Mouse (Mus musculus): ENCODE measurements at regions not wholly inside any gene's neighbourhood (a gene's known extent, or its start where the extent isn't known, plus 50 kb on each side); places are given as distances from the start of the nearest gene placed in this dataset.

GRCm38 (mm10) chr3:35360515-35360914 is 393.4 kb upstream of the Atp11b start:
- DNase-seq (ENCODE audit: low read depth, low spot score), result no peak

GRCm38 (mm10) chr3:35361086-35361485 is 392.8 kb upstream of the Atp11b start:
- DNase-seq (ENCODE audit: low read depth, low spot score), result no peak

GRCm38 (mm10) chr3:35365431-35365830 is 388.5 kb upstream of the Atp11b start:
- no peak for DNase-seq (ENCODE audit: low read depth, low spot score)

DNA sequence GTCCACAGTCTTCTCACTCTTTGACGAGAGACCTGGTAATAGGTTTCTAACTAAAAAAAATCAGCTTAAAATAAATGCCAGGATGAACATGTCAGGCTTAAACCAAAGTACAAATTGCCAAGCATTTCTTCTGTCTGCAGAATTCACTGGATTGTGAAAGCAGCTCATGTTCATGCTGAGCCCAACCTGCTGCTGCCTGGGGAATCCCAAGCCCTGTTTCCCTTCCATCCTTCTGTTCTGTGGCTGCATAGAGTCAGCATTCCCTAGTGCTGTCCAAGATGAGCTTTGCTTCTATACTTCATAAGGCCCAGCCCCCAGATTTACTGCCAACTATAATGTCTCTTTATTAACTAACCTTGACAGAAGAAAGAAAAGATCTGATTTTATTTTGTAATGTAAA is 381.6 kb upstream of the Atp11b start:
- DNase-seq (ENCODE audit: low read depth, low spot score), result no peak

- no peak for DNase-seq (ENCODE audit: low read depth, low spot score)
Observed at GRCm38 (mm10) chr3:35387386-35387785, 366.5 kb upstream of the Atp11b start.

DNA sequence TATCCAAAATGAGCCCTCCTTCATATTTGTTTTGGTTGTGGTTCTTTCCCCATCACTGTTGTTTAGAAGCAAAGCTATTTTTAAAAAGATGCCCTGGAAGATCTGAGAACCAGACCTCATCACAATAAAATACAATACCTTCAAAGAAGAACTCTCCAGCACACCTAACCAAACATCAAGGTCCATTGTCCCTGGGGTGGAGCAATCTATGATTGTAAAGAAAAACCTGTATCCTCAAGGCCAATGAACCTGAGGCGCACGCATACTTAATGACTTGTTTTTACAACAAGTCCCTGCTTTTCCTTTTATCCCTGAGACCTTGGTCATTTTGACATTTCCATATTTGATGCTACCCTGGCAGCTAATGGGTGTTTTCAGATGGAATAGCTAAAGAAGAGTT is 361.2 kb upstream of the Atp11b start:
- no peak for DNase-seq (ENCODE audit: low read depth, low spot score)

GRCm38 (mm10) chr3:35400213-35400612 is 353.7 kb upstream of the Atp11b start:
- DNase-seq (ENCODE audit: low read depth, low spot score), result no peak

GRCm38 (mm10) chr3:35402666-35403065 is 351.2 kb upstream of the Atp11b start:
- DNase-seq (ENCODE audit: low read depth, low spot score), result no peak

DNA sequence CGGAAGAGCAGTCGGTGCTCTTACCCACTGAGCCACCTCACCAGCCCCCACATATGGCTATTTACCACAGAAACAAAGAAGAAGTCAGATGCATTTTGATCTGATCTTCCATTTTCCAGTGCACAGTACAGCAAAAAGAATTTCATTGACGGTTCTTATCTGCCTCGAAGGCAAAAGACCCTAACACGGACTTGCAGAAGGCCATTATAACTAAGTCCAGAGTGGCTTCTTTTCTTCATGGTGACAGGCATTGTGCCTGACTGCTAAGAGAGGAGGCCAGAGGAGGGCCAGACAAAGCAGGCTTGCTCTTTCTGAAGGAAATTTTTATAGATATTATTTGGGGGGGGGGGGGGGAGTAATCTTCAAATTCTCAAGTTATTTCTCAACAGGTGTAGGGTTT is 350.0 kb upstream of the Atp11b start:
- no peak for DNase-seq (ENCODE audit: low read depth, low spot score)

DNA sequence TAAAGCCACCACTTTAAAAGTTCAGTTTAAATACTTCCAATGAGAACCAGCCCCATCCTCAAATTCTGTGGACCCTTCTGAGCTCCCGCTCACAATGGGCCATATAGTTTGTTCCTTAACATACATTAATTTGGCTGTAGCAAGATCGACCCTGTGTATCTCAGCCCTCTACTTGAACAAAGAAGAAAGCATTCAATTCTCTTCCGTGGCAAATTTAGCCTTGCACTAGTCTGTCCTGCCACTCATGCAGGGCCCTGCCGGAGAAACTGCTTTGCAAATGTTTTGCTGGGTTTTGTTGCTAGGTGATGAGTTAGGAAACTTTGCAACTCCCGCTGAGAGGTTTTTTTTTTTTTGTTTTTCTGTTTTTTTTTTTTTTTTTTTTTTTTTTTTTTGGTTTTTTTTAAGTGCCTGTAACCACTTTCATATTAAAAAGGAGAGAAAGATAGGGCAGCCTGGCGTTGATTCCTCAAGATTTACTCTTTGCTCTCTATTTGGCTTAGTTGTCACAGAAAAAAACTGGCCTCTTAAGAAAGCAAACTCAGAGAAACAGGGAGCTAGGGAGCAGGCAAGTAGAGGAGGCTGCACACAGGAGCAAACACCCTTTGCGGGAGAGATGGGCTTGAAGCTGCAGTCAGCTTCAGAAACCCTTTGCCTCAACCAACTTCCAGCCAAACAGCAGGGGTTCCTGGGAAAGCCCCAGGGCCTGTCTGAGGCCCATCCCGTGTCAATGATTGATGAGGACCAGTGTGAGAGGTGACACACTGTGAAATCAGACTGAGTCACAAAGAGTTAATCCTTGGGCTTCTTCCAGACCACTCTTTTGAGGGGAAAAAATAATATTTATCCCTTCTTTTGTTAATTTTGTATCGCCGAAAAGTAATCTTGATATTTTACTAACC is 349.2 kb upstream of the Atp11b start:
- DNase-seq (ENCODE audit: low read depth, low spot score), result peak; percentile 49

DNA sequence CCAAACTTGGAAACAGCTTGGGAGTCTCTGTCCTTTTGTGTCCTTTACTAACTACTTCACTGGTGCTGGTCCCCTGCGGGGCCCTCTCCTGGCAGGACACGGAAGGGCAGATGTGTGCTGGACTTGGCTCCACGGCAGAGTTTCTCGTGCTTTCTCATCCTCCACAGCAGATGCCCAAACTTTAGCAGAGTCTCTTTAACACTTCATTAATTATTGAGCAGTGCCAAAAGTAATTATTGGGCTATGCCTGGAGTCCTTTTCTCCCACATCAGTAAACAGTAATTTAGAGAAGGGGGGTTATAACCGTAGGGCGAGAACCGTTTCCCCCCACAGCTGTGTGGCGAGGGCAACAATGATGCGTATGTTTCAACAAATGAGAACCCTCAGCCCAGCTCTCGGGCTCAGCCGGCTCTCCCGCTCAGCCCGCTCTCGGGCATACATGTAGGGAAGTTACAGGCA is 348.3 kb upstream of the Atp11b start:
- peak; percentile 63 for DNase-seq (ENCODE audit: low read depth, low spot score)

DNA sequence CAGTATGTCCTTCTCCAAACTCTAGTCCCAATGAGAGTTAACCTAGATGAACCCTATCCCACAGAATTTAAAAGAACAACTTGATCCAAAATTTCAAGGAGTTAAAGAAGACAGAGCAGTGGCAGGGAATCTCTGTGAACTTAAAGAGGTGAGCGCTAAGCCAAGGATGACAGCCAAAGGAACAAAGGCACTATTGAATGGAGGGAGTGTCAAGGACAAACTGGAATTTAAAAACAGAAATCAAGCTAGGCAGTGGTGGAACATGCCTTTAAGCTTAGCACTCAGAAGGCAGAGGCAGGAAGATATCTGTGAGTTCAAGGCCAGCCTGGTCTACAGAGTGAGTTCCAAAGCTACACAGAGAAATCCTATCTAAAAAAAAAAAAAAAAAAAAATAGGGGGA is 316.2 kb upstream of the Atp11b start:
- DNase-seq (ENCODE audit: low read depth, low spot score), result no peak

DNA sequence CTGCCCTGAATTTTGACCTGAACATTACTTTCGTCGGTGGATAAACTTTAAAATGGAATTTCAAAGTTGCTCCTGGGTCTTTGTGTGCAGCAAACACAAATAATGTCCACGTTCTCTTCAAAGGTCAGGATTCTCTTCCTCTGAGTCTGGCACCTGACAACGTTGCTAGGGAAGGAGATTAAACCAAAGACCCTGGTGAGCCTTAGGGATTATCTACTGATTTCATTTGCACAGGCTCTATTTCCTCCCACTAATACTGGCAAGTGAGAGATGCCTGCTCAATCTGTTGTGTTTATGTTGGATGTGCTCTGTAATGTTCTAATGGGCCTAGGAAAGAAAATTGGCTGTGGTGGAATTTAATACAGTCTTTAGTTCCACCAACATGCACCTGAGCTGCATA is 291.0 kb upstream of the Atp11b start:
- no peak for DNase-seq (ENCODE audit: low read depth, low spot score)

DNA sequence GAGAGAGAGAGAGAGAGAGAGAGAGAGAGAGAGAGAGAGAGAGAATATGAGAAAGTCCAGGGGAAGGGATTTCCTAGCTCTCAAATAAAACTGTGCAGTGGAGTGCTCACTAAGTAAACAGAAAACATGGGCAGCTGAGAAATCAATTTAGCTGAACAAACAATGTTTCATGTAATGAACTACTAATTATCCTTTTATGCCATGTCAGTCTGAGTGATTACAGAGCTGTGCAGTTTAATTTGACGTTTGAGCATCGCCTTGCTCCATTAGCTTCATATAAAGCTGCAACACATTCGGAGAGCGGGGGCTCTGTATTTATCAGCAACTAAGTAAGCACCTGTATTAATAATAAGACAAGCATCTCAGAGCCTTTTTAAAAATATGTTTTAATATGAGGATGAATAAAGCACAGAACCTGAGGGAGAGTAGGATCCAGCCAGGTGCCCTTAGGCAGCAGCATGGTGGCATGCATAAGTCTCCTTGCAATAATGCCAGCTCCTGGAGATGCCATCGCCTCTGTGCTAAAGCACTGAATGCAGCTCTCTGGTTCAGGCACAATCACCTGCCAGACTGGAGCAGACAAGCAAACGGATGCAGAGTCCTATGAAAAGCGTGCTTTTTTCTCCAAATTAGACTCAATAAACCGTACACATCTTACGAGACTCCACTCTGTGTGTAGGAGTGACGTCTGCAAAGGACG is 289.5 kb upstream of the Atp11b start:
- no peak for DNase-seq (ENCODE audit: low read depth, low spot score)

- no peak for DNase-seq (ENCODE audit: low read depth, low spot score)
Observed at GRCm38 (mm10) chr3:35465956-35466355, 287.9 kb upstream of the Atp11b start.

DNA sequence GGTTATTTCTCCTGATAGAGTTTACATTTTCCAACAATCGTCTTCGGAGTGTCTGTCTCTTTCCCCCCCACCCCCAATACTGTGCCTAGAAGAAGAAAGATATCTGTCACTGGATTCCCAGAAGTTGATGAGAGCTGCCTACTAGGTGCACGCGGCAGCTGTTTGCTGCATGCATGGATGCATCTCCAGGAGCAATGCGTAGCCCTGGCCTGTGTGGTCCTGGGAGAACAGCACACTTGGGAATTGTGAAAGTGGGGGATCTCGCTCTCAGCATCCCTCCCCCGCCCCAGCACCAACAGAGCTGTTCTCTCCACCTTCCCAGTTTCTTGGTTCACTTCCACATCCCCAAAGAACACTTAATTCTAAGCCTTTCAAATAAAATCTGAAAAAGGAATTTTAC is 280.6 kb upstream of the Atp11b start:
- DNase-seq (ENCODE audit: low read depth, low spot score), result no peak

- DNase-seq (ENCODE audit: low read depth, low spot score), result peak; percentile 64
Observed at GRCm38 (mm10) chr3:35474361-35474760, 279.5 kb upstream of the Atp11b start.

DNA sequence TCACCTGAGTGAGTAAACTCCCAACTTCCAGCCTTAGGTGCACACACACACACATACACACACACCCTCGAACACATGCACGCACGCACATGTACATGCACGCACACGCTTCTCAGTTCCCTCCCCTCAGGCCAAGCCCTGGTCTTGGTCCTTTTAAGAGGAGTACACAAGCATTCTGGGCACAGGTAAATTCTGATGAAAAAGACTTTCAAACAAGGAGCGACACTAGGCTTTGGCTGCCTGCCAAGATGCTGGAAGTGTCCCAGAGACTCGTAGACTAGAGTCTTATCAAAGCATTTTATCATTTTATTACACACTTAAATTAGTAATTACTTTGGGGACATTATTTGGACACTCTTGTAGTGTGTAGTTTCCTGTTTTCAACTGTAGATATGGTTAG is 278.6 kb upstream of the Atp11b start:
- no peak for DNase-seq (ENCODE audit: low read depth, low spot score)

DNA sequence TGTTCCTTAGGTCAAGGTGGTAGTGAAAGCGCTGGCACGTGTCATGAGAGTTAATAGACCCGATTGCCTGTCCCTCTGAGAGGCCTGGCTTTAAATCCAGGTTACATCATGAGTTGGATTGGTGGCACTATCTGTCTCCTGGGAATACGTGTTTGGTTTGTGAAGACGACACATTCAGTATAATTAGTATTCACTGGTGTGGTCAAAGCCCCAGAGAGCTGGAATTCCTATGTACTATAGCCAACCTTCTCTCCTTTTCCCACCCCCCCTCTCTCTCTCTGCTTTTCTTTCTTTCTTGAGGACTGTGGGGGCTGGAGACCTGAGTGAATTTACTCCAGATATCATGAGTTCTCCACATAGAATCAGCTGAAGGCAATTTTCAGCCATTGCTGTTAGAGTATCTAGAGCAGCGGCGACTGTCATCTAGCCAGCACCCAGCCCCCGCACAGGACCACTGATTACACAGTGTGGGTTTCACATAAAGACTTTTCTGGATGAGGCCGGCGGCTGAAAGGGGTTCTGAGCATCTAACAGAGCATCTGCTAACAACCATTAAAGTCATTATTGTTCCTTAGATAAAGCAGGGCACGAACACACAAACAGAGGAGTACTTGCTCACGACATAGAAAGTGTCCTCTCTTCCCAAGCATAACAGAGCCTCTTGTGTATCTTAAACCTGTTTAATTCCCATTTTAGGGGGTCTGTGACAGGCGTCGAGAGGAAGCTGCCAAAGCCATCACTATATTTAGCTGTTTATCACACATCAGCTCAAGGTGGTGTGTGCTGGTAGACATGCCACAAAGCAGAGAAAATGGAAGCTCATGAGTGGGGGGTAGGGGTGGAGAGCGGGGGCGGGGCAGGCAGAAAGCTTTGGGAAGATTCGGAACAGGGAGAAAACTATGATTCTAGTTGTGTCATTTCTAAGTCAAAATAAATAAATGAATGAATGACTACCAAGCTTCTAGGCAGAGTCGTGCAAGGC is 272.9 kb upstream of the Atp11b start:
- DNase-seq (ENCODE audit: low read depth, low spot score), result no peak

- DNase-seq (ENCODE audit: low read depth, low spot score), result no peak
Observed at GRCm38 (mm10) chr3:35481841-35482240, 272.1 kb upstream of the Atp11b start.

DNA sequence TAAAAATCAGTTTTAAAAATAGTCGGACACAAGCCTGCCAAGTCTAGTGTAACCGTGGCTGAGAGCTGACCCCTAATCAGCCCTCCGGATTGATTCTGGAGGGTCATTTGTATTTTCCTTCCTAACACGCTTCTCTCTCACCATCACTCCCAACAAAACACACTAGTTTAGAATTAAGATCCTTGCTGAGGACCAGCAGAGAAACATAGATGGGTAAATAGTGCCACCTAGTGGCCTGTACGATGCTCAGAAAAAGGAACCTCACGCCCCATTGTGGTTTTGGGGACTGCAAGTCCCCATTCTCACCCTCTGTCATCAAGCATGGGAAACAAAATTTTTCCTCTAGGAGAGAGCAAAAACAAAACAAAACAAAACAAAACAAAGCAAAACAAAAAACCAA is 271.6 kb upstream of the Atp11b start:
- DNase-seq (ENCODE audit: low read depth, low spot score), result peak; percentile 84

DNA sequence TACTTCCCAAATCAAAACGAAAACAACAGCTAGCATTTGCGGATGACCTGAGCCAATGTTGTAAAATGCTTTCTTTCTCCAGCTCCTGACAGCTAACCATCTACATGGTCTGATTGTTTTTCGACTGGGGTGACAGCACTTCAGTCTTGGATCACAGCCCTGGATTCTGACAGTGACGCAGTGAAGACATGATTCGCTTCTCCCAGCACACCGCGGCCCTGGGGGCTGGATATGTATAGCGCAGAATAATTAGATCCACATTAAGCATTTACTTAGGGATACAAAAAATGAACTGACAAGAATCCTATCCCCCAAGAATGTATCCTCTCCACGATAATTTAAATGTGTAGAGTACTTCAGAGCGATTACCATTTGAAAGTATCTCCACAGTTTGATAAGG is 271.1 kb upstream of the Atp11b start:
- no peak for DNase-seq (ENCODE audit: low read depth, low spot score)
